Mouse (Mus musculus) limb, embryonic 12.5 days (tissue): ENCODE measurements around the gene Ube2e3. TPM values are rescaled to one million over a fixed set of nuclear protein-coding genes. Genes with fewer than 3 reads are reported as not detected.

ENCODE experiments used
- ATAC-seq: fragments of 200-750 bp; cut with Nextera tagmentation; 2 replicates; pipeline ENCODE4 v1.8.0; 2017; ENCODE audit warnings: low read depth, moderate TSS enrichment; ENCODE audit not compliant: insufficient number of reproducible peaks, insufficient read depth, low FRiP score, low TSS enrichment
- H3K27ac ChIP-seq: fragments of 300-500 bp; sonication (generic); 2 replicates; pipeline ENCODE4 v1.5.1; 2016; ENCODE audit warnings: mild to moderate bottlenecking, moderate library complexity
- H3K27me3 ChIP-seq: fragments of 300-500 bp; sonication (generic); 2 replicates; pipeline ENCODE4 v1.6.1; 2016; ENCODE audit warnings: mild to moderate bottlenecking, moderate library complexity
- H3K36me3 ChIP-seq: fragments of 300-500 bp; sonication (generic); 2 replicates; pipeline ENCODE4 v1.6.1; 2016; ENCODE audit warnings: mild to moderate bottlenecking, moderate library complexity
- H3K4me1 ChIP-seq: fragments of 300-500 bp; sonication (generic); replicated peaks from 2 replicates; pipeline ENCODE4 v1.6.1; 2016
- H3K4me2 ChIP-seq: fragments of 300-500 bp; sonication (generic); 2 replicates; pipeline ENCODE4 v1.6.1; 2016; ENCODE audit warnings: mild to moderate bottlenecking, moderate library complexity
- H3K4me3 ChIP-seq: fragments of 300-500 bp; sonication (generic); replicated peaks from 2 replicates; pipeline ENCODE4 v1.5.1; 2016; ENCODE audit warnings: mild to moderate bottlenecking
- H3K9ac ChIP-seq: fragments of 300-500 bp; sonication (generic); replicated peaks from 2 replicates; pipeline ENCODE4 v1.6.1; 2016; ENCODE audit warnings: mild to moderate bottlenecking, moderate library complexity
- H3K9me3 ChIP-seq: fragments of 300-500 bp; sonication (generic); 2 replicates; pipeline ENCODE4 v1.6.1; 2016; ENCODE audit warnings: mild to moderate bottlenecking, moderate library complexity
- WGBS: fragments of 180-500 bp; shearing (Covaris S2); methylation state at CpG from one replicate; pipeline ENCODE4 v1.1.7; 2016; 5-methylcytosine and 5-hydroxymethylcytosine counted together
- polyA plus RNA-seq: library from polyadenylated mRNA; unstranded; fragments of >200 nt; fragmentation: Nextera tagmentation; extraction: Ambion mirVana; gene quantifications from 2 replicates; pipeline ENCODE4 v1.2.1, GENCODE M21; 2016

Ube2e3 gene
- polyA plus RNA-seq, 1 experiment from 2014 or later: 256 TPM

DNA sequence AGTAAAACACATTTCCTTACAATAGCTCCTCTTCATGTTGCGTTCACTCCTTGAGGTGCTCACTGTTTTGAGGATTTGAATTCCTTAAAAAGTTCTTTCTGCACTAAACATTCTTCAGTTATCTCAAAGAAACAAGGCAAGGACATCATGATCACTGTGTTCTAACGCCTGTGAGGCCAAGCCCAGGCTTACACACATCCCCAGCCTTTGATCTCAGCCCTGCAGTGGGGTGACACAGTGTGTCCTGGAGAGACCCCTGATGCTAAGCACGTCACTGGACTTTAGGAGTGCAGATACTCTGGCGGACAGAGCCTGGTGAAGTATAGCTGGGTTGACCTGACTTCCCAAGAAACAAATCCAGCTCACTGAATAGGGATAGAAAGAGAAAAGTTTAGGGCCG lies 3.1 kb upstream of the Ube2e3 start:
- 52% methylated on average over 5 of the region's 5 CpGs for WGBS
- no peak for ATAC-seq

DNA sequence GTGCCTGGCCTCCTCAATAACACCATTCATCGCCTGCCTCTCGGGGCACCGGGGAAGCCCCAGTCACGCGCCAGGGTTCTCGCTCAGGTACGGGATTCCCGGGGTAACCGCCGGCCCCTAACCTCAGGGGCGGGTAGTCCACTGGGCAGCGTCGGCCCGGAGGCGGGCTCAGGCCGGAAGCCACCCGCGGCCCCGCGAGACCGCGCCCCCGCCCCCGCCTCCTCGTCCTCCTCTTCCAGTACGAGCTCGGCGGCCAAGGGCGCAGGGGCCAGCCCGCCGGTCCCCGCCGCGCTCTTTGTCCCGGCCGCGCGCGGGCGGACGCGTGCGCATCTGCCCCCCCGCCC lies 559 bp downstream of the Ube2e3 start:
- H3K9ac ChIP-seq: peak overlapping the region; percentile 99
- no peaks in the 10 kb centered on the region for H3K27me3 ChIP-seq
- under 1% methylated on average over 44 of the region's 44 CpGs for WGBS
- peak overlapping the region; percentile 99 for H3K27ac ChIP-seq
- ATAC-seq: peak; percentile 67
- peaks cover 29% of the 10 kb centered on the region for H3K4me1 ChIP-seq
- H3K4me3 ChIP-seq: peak overlapping the region; percentile 77
- H3K9me3 ChIP-seq: no peaks in the 10 kb centered on the region
- 0 out of 2 replicates have a peak, but pooled peaks cover 8% of the 10 kb centered on the region for H3K36me3 ChIP-seq
- H3K4me2 ChIP-seq: peak overlapping the region; percentile 78

More for the DNA sequence above, 3.1 kb upstream of the Ube2e3 start:
- H3K36me3 ChIP-seq: no peaks in the 10 kb centered on the region
- no peak overlapping the region for H3K4me3 ChIP-seq
- no peaks in the 10 kb centered on the region for H3K9me3 ChIP-seq
- no peak overlapping the region for H3K27ac ChIP-seq
- no peaks in the 10 kb centered on the region for H3K27me3 ChIP-seq
- H3K4me1 ChIP-seq: peaks cover 8% of the 10 kb centered on the region
- no peak overlapping the region for H3K4me2 ChIP-seq
- no peak overlapping the region for H3K9ac ChIP-seq

DNA sequence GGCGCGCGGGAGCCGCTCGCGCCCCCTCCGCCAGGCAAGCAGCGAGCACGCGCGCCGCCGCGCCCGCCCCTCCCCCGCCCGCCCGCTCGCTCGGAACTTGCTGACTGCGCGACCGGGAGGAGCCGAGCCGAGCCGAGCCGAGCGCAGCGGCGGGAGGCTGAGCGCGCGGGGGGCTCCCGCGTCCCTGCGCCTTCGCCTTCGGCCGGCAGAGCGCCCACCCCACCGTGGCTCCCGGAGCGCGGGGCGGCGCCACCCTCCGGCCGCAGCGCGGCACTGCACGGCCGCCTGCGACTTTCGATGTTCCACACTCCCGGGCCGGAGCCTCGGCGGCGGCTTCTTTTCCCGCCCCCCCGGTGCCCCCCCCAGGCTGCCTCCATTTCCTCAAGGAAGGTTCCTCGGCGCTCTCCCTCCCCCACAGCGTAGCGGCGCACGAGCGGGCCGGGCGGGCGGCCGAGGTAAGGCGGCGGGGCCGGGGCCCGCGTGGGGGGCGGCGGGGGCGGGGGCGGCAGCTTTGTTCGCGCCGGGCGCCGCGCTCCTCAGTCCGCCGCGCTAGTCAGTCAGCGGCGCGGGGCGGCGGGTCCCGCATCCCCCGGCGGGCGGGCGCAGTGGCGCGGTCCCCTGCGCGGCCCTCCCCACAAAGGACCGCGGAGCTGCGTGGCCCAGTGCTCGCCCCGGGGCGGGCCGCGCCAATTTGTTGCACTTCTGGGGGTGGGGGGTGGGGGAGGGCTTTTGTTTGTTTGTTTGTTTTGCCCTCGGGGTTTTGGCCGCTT lies 1.2 kb downstream of the Ube2e3 start:
- Histone ChIP-seq H3K27me3 (no peaks in the 10 kb centered on the region), H3K4me2 (peak overlapping the region; percentile 78), H3K36me3 (0 out of 2 replicates have a peak, but pooled peaks cover 8% of the 10 kb centered on the region), H3K9ac (peak overlapping the region; percentile 99), H3K4me1 (peaks cover 33% of the 10 kb centered on the region), H3K4me3 (peak overlapping the region; percentile 77), H3K27ac (peak overlapping the region; percentile 99), H3K9me3 (no peaks in the 10 kb centered on the region)
- 1% methylated on average over 46 of the region's 114 CpGs for WGBS
- peak; percentile 93 for ATAC-seq

DNA sequence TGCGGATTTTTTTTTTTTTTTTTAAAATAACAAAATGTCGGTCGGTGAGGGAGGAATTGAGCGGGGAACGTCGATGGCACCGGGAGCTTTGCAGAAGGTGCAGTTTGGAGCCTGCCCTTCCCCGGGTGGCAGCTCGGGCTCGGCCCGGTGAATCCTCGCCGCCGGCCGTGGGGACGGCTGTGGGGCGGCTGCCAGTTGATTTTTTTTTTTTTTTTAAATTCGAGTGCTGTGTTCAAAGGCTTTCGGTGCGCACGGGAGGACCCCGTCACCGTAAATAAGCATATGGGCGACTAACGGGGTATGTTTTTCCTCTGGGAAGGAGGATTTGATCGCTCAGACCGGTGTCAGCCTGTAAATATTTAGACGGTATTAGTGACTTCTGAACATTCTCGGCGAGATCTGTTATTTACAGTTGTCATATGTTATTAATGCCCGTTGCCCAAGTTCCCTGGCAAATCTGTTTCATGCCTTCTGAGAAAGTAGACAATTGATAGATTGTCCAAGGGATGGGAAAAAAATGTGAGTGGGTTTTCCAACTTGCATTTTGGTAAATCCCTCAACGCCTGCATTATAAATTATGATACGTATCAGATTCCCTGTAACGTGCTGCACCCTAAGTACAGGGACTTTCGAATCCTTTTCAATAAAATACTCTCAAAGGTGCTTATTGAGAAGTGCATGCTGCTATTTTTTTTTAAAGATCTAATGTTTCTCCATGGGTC lies 2.0 kb downstream of the Ube2e3 start:
- Histone ChIP-seq H3K27ac (peak overlapping the region; percentile 99), H3K9ac (peak overlapping the region; percentile 99), H3K27me3 (no peaks in the 10 kb centered on the region), H3K4me2 (peak overlapping the region; percentile 78), H3K36me3 (0 out of 2 replicates have a peak, but pooled peaks cover 8% of the 10 kb centered on the region), H3K4me3 (peak overlapping the region; percentile 77), H3K9me3 (no peaks in the 10 kb centered on the region), H3K4me1 (peaks cover 34% of the 10 kb centered on the region)
- WGBS: 1% methylated on average over 35 of the region's 35 CpGs
- no peak for ATAC-seq

DNA sequence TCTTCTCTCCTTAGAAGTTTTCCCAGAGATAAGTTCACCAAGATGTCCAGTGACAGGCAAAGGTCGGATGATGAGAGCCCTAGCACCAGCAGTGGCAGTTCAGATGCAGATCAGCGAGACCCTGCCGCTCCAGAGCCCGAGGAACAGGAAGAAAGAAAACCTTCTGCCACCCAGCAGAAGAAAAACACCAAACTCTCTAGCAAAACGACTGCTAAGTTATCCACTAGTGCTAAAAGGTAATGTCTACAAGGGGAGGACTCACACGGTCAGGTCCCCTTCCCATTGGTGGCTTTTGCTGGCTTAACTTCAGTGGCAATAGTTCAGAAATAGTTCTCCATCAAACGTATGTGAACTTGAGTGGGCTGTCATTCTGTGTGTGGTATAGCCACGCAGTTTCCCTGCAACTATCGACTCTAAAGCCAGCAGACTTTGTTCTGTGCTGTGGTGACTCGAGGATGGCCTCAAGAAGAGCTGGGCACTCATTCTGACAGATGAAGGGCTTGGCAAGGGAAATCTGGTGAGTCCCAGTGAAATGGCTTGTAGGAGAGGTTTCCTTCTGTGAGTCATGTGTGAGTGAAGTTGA lies 2.6 kb downstream of the Ube2e3 start:
- H3K27ac ChIP-seq: peak overlapping the region; percentile 99

DNA sequence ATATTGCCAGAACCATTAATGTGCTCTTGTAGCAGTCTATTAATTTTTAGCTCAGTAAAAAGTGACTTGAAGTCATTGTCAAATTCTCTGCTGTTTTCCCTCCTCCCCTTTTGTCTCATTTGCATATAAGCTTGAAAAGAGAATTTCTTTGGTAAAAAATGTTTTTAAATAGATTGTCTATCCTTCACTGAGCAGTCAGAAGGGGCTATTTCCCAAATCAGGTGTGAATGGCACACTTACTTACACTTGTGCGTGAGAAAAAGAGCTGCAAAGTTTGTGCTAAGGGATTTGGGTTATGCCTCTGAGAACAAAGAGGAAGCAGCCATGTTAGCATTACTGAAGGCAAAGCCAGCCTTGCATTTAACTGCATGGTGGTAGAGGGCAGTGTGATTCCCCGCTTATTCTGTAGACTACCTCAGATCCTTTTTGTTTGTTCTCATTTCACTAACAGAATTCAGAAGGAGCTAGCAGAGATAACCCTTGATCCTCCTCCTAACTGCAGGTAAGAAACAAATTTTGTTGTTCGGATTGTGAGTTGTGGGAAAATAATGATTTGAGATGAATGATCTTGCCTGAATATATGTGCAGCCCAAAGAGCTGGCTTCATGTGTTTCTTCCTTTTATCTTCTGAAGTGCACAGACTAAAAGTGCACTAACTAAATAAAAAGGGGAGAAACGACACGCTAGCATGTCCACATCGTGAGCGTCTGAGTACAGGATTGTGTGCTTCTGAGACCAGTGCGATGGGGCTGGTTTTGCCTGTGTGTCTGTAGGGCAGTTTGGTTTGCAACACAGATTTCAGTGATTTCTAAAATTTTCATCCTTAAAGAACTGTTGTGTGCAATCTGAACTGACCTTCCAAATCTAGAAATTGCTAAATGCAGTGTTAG lies 4.3 kb downstream of the Ube2e3 start:
- Histone ChIP-seq H3K27ac (peak overlapping the region; percentile 51; the same call in 1 of the 2 replicates), H3K36me3 (0 out of 2 replicates have a peak, but pooled peaks cover 8% of the 10 kb centered on the region), H3K9me3 (no peaks in the 10 kb centered on the region), H3K4me3 (peak overlapping the region; percentile 77), H3K4me2 (peak overlapping the region; percentile 78), H3K27me3 (no peaks in the 10 kb centered on the region), H3K9ac (peak overlapping the region; percentile 99), H3K4me1 (peaks cover 37% of the 10 kb centered on the region)
- 29% methylated on average over 8 of the region's 8 CpGs for WGBS
- ATAC-seq: no peak

More for the DNA sequence above, 2.6 kb downstream of the Ube2e3 start:
- 0 out of 2 replicates have a peak, but pooled peaks cover 8% of the 10 kb centered on the region for H3K36me3 ChIP-seq
- H3K9ac ChIP-seq: peak overlapping the region; percentile 99
- peaks cover 36% of the 10 kb centered on the region for H3K4me1 ChIP-seq
- peak overlapping the region; percentile 77 for H3K4me3 ChIP-seq
- no peak for ATAC-seq
- H3K27me3 ChIP-seq: no peaks in the 10 kb centered on the region
- WGBS: 14% methylated on average over 10 of the region's 10 CpGs
- no peaks in the 10 kb centered on the region for H3K9me3 ChIP-seq
- H3K4me2 ChIP-seq: peak overlapping the region; percentile 78

DNA sequence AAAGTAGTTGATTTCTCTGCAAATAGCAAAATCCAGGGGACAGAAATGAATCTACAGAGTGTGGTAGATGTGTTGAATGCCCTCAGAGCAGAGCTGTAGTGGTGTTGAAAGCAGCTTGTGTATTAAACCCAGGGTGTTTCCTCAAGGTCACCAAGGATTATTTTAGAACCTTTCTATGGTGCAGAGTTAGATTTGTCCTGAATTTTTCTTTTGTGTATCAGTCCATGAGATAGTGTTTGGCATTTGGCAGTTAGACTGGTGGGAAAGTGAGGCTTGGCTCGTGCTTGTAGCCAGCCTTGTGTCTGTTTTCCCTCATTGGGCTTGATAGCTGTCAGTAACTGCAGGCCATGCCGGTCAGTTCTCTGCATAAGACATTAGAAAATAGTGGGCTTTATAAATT lies 6.0 kb downstream of the Ube2e3 start:
- Histone ChIP-seq H3K4me2 (peak overlapping the region; percentile 47), H3K9ac (no peak overlapping the region), H3K4me3 (peak overlapping the region; percentile 19; the same call in 1 of the 2 replicates), H3K36me3 (0 out of 2 replicates have a peak, but pooled peaks cover 8% of the 10 kb centered on the region), H3K9me3 (no peaks in the 10 kb centered on the region), H3K4me1 (peaks cover 33% of the 10 kb centered on the region), H3K27me3 (no peaks in the 10 kb centered on the region), H3K27ac (no peak overlapping the region)
- no peak for ATAC-seq
- 26% methylated on average over 2 of the region's 2 CpGs for WGBS

DNA sequence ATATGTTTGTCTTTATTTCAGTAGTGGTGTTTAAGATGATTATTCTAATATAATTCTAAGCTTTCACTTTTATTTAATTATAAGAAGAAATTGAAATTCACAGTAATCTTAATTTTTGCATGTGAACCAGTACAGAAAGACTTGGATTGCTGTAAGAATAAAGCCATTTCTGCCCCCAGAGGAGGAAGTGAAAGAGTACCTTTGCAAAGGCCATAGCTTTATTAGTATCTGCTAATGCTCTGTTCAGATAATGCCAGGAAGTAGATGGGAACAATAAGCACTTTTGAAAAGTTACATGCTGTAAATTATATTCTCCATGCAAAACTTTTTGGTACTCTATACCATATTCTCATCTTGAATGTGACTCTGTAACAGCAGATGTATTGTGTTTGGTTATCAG lies 8.1 kb downstream of the Ube2e3 start:
- 0 out of 2 replicates have a peak, but pooled peaks cover 2% of the 10 kb centered on the region for H3K36me3 ChIP-seq
- no peak overlapping the region for H3K9ac ChIP-seq
- H3K9me3 ChIP-seq: no peaks in the 10 kb centered on the region
- peaks cover 32% of the 10 kb centered on the region for H3K4me1 ChIP-seq
- no peaks in the 10 kb centered on the region for H3K27me3 ChIP-seq
- no peak for ATAC-seq
- H3K4me3 ChIP-seq: no peak overlapping the region
- no peak overlapping the region for H3K27ac ChIP-seq
- H3K4me2 ChIP-seq: no peak overlapping the region

DNA sequence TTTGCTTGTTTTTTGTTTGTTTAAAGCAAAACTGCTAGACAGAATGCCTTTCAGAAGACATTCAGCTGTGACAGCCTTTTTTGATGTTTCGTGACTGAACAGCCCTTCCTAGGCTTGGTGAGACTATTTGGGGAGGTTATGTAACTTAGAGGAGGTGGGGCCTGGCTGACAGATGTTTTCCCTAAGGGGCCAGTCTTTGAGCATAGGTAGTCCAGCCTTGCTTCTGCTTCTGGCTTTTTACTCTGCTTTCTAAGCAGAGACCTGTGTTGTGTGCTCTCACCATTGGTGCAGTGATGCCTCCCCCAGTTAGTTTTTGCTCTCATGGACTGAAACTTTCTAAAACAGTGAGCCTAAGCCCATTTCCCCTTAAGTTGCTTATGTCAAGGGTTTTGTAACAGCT lies 14.1 kb downstream of the Ube2e3 start:
- Histone ChIP-seq H3K4me3 (no peak overlapping the region), H3K27ac (no peak overlapping the region), H3K36me3 (no peaks in the 10 kb centered on the region), H3K9me3 (no peaks in the 10 kb centered on the region), H3K4me1 (peaks cover 14% of the 10 kb centered on the region), H3K27me3 (no peaks in the 10 kb centered on the region), H3K4me2 (no peak overlapping the region), H3K9ac (no peak overlapping the region)
- 32% methylated on average over 1 of the region's 1 CpGs for WGBS
- ATAC-seq: no peak

DNA sequence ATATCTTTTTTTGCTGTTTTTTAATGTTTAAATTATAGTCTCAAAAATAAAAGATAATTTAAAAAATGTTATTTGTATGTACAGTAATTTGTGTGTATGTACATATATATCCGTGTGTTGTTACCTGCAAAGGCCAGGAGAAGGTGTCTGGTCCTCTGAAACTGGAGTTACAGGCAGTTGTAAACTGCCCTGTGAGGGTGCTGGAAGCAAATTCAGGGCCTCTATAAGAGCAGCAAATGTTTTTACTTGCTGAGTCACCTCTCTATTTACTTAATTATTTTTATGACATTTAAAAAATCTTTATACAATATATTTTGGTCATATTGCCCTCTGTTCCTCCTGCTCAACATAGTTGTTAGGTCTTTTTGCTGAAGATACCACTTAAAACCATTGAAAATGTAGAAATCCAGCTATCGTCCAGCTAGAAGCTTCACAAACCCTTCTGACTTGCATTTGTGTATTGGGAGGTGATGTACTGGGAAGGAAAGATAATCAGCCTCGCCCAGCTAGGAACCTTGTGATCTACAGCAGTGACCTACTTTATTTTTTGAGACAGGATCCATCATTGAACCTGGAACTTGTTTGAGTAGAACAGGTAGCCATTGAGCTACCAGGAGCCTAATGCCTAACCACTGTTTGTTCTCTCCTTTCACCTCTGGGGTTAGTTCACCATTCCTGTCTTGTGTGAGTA lies 15.0 kb downstream of the Ube2e3 start:
- ATAC-seq: no peak
- Histone ChIP-seq H3K4me1 (peaks cover 10% of the 10 kb centered on the region), H3K9me3 (no peaks in the 10 kb centered on the region), H3K4me2 (no peak overlapping the region), H3K4me3 (no peak overlapping the region), H3K36me3 (no peaks in the 10 kb centered on the region), H3K27me3 (no peaks in the 10 kb centered on the region), H3K27ac (no peak overlapping the region), H3K9ac (no peak overlapping the region)
- WGBS: 94% methylated on average over 3 of the region's 3 CpGs
